Mouse (Mus musculus) myocyte (in vitro differentiated cells): ENCODE data around the gene Olfr961.

Experiments
- POLR2A ChIP-seq: IDR thresholded peaks from one replicate; pipeline ENCODE4 v1.6.1; 2011; ENCODE audit warnings: low read depth, mild to moderate bottlenecking, control low read depth, moderate library complexity; ENCODE audit not compliant: insufficient read length
- POLR2AphosphoS2 ChIP-seq: IDR thresholded peaks from one replicate; pipeline ENCODE4 v1.6.1; 2011; ENCODE audit warnings: low read depth, control low read depth; ENCODE audit not compliant: insufficient read length
- TCF12 ChIP-seq: IDR thresholded peaks from one replicate; pipeline ENCODE4 v1.6.1; 2011; ENCODE audit warnings: mild to moderate bottlenecking, control low read depth; ENCODE audit not compliant: poor library complexity, insufficient read depth, severe bottlenecking
- USF1 ChIP-seq: IDR thresholded peaks from one replicate; pipeline ENCODE4 v1.6.1; 2011; ENCODE audit warnings: low read depth, mild to moderate bottlenecking, control low read depth, moderate library complexity

DNA sequence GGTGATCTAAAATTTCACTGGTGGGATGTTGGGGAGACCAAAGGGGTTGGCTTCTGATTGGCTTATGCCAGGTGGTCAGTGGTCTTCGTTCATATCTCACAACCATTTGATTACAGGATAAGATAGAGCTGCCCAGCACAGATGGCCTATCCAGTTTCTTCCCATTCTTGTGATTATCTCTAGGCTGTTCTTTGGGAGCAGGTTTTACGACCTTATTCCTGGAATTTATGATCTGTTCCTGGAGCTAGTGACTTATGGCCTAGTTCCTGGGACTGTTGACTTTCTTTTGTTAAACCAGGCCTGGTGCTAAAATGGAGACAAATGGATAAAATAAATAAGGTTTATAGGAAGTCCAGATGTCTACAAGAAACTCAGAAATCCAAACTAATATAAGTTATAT, 20.2 kb upstream of the Olfr961 start:
- TF ChIP-seq POLR2AphosphoS2 (no peak), USF1 (no peak), TCF12 (no peak), POLR2A (no peak)
